In genomic region chr9:108516380-108517251, GRCm38 (mm10) we compare ENCODE assay signal across 8 mouse cellular contexts. TPM values are rescaled to one million over a fixed set of nuclear protein-coding genes. Genes with fewer than 3 reads are reported as not detected.
DNase-seq lines count a peak whose midpoint lies in the region; ATAC-seq and TF ChIP-seq lines count a peak whose summit lies in the region.

Gene Qrich1 (plus strand): TSS chr9:108516806.

- in situ Hi-C loops in Patski (cut with MboI; ENCODE audit: low pct_unique_long_range_greater_than_20kb), result no loop called here

- no peaks in the 10 kb centered on the region for H3K9me3 ChIP-seq in hindbrain, embryonic 13.5 days

- POLR2A ChIA-PET in Patski (lab: Charles Lee), result interaction anchor here (1.4 to 2.1 kb wide), 3 partner anchors 9 to 52 kb away, joined by 3 to 8 read pairs (median 6); partner anchors contain the start of genes Ndufaf3 and Qars

- WGBS in hindbrain, embryonic 13.5 days, result 2% methylated on average over 55 of the region's 55 CpGs

- H3K9ac ChIP-seq in hindbrain, embryonic 13.5 days, result peak within 1 kb of the TSS; percentile 93

- peaks cover 43% of the 10 kb centered on the region for H3K36me3 ChIP-seq in hindbrain, embryonic 13.5 days

- H3K27ac ChIP-seq in hindbrain, embryonic 13.5 days, result peak within 1 kb of the TSS; percentile 99

- H3K4me3 ChIP-seq in hindbrain, embryonic 13.5 days, result peak within 1 kb of the TSS; percentile 89

- H3K4me1 ChIP-seq in hindbrain, embryonic 13.5 days (replicated peaks), result peaks cover 31% of the 10 kb centered on the region

- ATAC-seq in Patski, result peak; percentile 94
- peak; percentile 97 for ATAC-seq in hindbrain, embryonic 13.5 days (ENCODE audit: low FRiP score)

- H3K4me2 ChIP-seq in hindbrain, embryonic 13.5 days, result peak within 1 kb of the TSS; percentile 78

- TF ChIP-seq CTCF in Patski (IDR thresholded peaks at IDR 0.05), result no peak

- DNase-seq in Patski (ENCODE audit: low read depth, low spot score), result peak; percentile 86
- DNase-seq in cerebellum, postnatal 14 days, result peak; percentile 95 to 97
- peak; percentile 95 for DNase-seq in frontal cortex, postnatal 14 days (ENCODE audit: low spot score in 2 of 2)
- peak; percentile 89 to 92 for DNase-seq in layer of hippocampus, postnatal 25 days (ENCODE audit: extremely low spot score in 1 of 2, low spot score in 1 of 2)
- peak; percentile 96 for DNase-seq in lung, postnatal 25 days (ENCODE audit: low spot score)
- peak; percentile 99 for DNase-seq in retina, embryonic 14.5 days (ENCODE audit: low spot score)
- DNase-seq in thymus, postnatal 4 days, result peak; percentile 96

- CTCF ChIA-PET in Patski (lab: Charles Lee), result no interaction called here

- no peaks in the 10 kb centered on the region for H3K27me3 ChIP-seq in Patski
- H3K27me3 ChIP-seq in hindbrain, embryonic 13.5 days, result no peaks in the 10 kb centered on the region

RNA-seq across cellular contexts. Expression of gene Qrich1, which starts in this region (rescaled TPM):
- 93.1 TPM for polyA plus RNA-seq in Patski (2021)
- polyA plus RNA-seq in hindbrain, embryonic 13.5 days (2015; fragmentation: Nextera tagmentation; extraction: Ambion mirVana), result 131 and 140 TPM in 2 replicates
- total RNA-seq in layer of hippocampus, postnatal 25 days (2021), result 100 to 1,000 TPM; 133 to 142 TPM

Comparison
In these comparisons a context has a peak if more than half of its experiments do, and no peak if none do; other contexts are left out.
1. Peak in every context shown above with its lines: DNase-seq, ATAC-seq, H3K4me3 ChIP-seq and H3K27ac ChIP-seq.